Mouse (Mus musculus) T-helper 17 cell (primary cell): ENCODE measurements around the gene Hook1.
"Not testable (repeated sequence)": the region's sequence is repeated elsewhere in the genome, so short reads cannot be mapped to it uniquely, and the experiment has no call there.

Experiments
- in situ Hi-C, 2 experiments: fragments of 300-600 bp; cut with MboI, MseI; formaldehyde crosslinking; loops; 1 replicate in 1 of 2; 2 replicates in 1 of 2; pipeline ENCODE4 v1.15.1; 2025; ENCODE audit warnings: high pct_unique_total_duplicates in 2 of 2

The Hook1 gene

DNA sequence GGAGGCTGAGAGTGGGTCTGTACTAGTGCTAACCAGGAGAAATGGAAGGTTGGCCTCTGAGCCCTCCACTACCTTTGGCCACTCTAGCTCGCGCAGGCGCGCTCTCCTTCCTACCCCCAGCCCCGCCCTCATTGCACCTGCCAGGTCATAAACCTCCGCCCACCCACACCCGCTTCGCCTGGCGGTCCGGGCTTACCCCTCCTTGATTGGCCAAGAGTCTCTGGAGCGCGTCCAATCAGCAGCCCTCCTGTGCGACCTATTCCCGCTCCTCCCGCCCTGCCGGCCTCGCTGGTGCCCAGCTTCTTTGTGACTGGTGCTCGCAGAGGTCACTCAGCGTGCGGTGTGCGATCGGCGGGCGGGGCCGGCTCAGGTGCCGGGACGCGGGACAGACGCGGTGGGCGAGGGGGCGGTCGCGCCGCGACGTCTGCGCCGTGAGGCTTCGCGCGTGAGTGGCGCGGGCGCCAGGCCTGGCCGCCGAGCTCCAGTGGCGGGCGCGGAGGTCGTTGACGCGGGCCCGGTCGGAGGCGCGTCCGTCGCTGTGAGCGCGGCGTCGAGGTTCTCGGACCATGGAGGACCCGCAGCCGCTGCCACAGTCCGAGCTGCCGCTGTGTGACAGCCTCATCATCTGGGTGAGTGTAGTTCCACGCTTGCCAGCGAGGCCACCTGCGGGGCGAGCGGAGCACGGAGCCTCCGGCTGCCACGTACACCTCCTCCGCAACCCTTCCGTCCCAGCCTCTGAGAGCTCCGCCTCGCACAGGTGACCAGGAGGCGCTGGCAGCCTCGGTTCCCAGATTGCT is at the start of gene Hook1:
TSS of gene Hook1 (plus strand) at position 313 of the 797 bp plus-strand sequence.
- in situ Hi-C loops = loop anchor here in 1 of 2 experiments (10.0 kb wide), 1 partner anchor 1412 kb away; the partner anchor contains the start of genes Caap1 and Gm10306

DNA sequence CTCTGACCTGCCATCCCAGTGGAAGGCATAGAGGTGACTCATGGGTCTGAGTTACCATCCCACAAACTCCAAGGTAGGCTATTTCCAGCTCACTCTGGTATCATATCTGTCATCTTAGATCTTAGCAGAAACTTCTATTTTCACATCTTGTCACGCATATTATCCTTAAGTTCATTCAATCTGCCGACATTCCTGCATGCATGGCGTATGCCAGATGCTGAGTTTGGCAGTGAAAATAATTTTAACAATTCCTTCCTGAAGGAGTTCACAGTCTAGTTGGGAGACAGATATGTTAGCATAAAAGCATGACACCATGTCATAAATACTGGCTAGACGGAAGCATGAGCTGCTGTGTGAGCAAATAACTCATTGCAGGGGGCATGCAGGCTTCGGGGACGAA is 49.3 kb upstream of the Hook1 start:
- in situ Hi-C loops = no loop called here

DNA sequence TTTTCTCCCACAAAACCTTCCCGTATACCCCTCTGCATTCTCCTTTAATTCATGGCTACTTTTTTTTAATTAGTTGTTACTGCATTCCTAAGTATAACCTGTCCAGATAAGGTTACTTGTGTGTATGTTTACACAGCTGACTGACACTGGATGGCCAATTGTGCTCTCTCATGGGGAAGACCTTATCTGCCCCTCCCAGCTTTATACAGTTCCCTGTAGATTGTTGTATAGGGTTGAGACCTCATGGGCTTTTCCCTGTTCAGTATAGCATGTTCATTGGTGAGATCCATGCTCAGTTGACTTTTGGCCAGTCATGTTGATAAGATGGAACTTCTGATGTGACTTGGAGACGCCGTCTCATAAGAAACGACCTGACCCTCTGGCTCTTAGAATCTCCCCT is 46.6 kb upstream of the Hook1 start:
- in situ Hi-C loops = no loop called here

DNA sequence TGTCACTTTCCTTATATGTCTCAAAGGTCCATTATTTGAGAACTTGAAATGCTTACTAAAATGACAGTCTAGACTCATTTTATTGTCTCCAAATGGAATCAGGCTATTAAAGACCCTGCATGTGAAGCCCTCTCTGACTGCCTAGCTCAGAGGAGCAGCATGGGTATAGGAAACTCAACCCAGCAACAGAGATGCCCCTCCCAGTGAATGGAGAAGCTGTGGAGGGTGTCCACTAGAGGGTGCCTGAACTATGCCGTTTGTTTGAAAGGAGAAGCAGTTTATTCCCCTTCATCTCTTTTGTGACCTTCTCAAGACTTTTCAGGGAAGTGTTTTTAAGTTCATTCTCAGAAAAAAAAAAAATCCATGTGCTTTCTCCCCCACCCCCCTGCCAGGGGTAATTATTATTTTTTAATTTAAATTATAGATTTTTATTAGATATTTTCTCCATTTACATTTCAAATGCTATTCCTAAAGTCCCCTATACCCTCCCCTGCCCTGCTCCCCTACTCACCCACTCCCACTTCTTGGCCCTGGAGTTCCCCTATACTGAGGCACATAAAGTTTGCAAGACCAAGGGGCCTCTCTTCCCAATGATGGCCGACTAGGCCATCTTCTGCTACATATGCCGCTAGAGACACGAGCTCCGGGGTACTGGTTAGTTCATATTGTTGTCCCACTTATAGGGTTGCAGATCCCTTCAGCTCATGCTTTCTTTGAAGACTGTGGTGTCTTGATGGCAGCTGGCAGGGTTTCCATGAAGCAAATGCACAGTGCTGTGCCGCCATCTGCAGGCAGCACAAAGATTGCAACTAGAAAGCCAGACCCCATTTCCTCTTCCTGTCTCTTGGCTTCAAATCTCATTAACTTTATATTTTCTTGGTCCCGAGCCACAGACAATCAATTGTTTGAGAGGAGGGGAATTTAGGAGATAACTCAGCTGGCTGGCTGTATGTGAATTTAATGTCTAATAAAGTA is 42.5 kb upstream of the Hook1 start:
- in situ Hi-C loops = no loop called here

DNA sequence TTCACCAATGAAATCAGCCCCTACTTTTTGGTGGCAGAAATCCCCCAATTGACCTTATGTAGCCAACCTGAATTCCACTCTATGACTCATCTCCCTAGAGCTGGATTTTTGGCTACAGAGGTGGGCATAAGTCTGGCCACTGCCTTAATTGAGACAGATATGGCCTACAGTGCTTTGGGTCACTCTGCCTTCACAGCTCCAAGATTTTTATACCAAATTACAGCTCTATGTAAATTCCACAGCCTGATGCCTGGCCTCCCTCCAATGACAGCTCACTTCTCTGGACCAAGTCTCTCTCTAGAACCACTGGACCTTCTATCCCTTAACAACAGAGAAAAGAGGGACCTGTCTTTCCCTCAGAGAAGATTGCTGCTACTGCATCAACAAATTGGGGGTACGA is 38.2 kb upstream of the Hook1 start:
- in situ Hi-C loops = no loop called here

DNA sequence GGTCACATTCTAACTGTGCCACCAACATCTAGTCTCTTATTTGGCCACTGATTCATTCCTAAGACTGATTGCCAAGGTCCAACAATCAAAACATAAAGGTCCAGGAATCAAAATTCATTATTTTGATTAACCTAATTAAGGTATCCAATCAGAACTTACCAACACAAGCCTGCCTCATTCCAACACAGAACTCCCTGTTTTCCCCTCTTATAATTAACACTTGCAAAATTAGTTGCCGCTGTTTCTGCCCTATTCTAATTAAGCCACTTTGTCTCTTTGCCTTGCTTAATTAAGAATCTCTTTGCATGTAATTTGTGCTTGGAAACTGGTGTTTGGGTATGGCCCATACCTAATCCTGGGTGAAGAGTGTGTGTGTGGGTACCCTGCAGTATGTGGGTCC is 37.1 kb upstream of the Hook1 start:
- in situ Hi-C loops = no loop called here

DNA sequence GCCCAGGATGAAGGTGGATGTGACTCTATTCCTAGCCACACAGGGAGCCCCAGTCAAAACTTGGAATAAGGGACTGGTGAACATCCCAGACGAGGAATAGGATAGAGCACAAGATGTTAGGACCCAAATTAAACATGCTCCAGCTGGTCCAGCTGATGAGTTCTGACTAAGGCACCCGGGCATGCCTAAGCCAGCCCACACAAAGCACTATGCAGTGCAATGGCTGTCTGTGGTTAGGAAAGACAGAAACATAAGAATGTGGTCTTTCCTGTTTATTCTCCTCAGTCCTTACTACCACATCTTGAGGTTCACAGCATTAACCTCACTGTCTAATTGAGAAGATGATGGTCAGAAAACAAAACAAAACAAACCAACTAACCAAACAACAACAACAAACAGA is 35.7 kb upstream of the Hook1 start:
- in situ Hi-C loops = no loop called here

DNA sequence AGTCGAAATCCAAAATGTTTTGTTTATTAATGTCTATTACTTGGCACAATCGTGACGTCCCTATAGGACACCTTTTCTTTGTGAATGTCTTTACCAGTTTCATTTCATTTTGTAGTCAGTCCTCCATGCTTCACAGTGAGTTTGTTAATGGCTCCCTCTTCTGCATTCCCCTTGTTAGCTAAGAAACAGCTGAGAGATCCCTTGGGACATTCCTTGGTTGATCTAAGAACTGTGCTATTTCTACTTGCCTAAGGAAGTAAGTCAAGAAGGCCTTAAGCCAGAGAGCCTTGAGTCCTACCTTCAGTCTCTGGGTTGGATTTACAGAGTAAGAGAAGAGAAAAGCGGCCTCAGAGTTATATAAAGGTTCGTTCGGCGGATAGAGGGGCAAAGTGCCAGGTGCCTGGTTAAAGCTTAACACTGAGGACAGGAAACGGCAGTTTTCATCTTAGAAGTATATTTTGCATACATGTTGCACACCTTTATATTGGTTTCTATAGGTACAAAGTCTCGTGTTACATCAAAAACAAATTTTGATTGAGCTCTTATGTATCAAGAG is 33.2 kb upstream of the Hook1 start:
- in situ Hi-C loops = no loop called here

DNA sequence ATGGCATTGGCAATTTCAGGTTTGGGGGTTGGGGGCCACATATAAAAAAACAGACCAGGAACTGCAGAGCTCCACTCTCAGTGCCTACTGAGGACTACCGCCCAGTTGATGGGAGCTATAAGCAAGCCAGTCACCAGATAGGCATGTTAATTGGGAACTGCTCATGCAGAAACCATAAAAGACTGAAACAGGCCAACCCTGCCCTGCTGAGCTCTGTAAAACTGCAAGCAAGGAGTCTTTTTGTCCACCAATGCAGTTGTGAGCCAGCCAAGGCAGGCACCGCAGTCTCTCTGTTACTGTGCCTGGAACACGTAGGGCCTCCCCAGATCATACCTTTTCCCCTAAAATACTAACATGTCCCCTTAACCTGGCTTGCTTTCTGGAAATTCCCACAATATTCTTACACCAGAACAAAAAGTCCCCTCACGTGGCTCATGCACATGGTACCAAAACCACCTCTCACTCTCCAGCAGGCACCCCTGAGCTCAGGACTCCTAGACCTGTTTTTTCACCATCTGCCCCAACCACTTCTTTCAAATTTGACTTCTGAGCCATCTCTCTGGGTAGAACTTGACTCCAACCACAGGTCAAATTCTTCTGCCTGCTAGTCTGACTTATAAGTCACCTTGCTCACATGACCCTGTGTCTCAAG is 32.5 kb upstream of the Hook1 start:
- in situ Hi-C loops = no loop called here

DNA sequence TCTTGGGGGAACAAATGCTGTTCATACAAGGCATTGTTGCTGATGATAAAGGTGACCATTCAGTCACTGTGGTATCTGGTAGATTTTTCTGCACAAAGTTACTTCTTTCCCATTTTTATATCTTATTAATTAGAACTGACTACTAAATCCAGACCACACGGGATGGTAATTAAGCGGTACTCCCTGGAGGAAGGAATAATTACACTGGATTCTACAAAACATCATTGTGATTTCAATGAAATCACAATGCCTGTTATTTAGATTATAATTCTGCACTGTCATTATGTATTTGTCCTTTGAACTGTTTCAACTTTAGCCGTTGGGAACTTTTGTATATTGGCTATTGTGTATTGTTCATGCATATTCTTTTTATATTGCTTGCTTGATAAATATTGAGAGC is 28.3 kb upstream of the Hook1 start:
- in situ Hi-C loops = no loop called here

DNA sequence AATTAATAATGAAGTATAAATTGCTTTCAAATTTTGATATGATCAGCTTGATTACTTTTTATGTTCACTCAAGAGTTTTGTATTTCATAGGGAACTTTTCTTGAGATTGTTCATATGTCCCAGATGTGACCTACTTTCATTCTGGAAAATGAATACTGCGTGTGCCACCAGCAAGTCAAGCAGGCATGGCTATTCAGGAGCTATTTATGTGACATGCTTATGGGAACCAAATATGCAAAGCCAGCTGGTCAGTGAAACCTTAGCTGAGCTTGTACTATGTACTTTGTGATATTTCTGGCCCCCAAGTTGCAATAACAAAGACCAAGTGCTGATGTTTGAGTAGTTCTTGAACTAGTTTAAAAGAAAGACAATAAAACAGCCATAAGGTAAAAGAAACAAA is 19.1 kb upstream of the Hook1 start:
- in situ Hi-C loops = no loop called here

DNA sequence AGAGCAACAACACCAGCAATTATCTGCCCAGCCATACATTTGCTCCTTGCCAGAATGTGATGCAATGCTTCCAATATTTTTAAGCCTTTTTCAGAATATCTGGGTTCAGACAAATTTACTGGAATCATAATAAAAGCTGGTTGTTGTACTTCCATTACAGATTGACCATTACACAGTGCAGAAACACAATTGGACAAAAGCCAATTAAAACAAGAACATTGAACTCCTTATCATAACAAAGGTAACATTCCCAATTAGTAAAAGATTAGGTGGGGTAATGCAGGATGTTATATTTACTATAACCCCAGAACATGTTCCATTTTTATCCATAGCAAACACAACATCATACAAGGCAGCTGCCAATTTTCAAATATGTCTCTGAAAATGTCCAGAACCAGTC is 13.7 kb upstream of the Hook1 start:
- in situ Hi-C loops = no loop called here

DNA sequence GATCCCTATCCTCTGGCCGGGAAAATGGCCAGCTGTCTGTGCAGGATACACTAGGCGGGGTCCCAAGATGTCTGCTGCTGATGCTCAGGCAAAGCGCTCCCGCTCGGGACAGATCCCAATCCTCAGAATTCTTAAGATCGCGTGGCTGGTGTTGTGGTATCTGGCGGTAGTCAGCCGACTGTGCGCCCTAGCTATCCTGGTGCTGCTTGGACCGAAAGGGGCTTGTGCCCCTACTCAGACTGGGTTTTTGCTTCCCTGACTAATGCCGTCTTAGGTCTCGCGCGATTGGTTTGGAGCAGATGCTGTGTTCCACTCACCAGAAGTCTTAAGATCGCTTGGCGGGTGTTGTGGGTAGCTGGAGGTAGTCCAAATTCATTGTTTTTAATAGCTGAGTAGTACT is 15.2 kb downstream of the Hook1 start:
- in situ Hi-C loops = not testable (repeated sequence)

DNA sequence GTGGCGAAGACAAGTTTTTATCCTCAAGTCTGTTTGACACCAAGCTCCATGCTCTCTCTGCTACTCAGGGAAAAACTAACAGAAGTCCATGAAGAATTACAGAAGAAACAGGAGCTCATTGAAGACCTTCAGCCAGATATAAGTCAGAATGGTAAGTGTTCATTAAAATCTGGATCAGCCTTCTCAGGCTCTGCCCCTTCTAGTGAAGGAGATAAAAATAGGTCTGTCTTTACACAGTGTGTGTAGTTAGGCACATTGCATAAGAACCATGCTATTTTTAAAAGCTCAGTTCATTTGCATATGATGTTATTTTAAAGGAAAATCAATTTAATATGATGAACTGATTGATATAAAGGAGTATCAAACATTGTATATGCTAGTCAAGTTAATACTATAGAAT is 49.8 kb downstream of the Hook1 start:
- in situ Hi-C loops = no loop called here

DNA sequence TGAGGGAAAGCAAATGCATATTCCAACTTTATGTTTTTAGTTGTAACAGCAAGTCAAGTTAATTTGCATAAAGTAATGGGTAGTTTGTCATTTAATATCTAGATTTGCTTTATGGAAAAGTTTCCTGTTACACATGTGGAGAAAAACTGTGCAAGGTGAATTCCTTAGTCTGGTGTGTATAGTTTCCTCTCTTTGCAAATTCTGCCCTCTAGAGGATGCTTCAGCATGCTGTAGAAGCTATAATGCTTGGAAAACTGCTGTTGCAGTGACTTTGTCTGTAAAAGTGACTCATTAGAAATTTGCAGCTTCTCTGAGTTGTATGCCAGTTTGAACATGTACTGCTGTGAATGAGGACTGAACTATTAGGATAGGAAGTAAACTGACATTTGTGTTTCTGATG is 55.8 kb downstream of the Hook1 start:
- in situ Hi-C loops = no loop called here

DNA sequence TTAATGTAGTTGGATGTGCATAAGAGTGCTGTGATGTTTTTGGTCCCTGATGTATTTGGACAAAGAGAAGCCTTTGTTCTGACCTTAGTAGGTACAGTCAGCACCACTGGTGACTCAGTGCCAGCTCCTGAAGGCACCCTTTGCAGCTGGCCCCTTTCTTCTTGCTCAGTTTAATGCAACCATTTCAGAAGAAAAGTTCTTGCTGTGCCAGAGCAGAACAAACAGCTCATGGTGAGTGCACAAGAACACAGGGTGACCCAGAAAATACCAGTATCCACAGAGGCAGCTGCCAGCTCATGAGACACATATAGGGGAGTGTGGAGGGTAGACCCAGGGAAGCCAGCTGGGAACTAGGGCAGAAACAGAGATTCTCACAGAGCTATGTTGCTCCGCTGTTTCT is 61.4 kb downstream of the Hook1 start:
- in situ Hi-C loops = no loop called here

DNA sequence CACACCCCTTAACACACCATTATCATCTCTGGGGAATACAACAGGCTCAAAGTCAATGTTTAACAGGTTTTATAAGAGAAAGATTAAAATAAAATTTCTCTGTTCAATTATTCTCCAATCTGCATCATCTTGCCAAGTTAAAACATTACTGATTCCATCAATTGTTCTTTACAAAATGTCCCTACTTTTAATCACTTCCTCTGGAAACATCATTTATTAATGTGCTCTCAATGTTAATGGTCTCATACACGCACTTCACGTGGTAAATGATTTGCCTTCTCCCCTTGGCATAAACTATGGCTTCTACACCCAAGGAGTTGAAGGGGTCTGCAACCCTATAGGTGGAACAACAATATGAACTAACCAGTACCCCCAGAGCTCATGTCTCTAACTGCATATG is 93.1 kb downstream of the Hook1 start:
- in situ Hi-C loops = no loop called here

DNA sequence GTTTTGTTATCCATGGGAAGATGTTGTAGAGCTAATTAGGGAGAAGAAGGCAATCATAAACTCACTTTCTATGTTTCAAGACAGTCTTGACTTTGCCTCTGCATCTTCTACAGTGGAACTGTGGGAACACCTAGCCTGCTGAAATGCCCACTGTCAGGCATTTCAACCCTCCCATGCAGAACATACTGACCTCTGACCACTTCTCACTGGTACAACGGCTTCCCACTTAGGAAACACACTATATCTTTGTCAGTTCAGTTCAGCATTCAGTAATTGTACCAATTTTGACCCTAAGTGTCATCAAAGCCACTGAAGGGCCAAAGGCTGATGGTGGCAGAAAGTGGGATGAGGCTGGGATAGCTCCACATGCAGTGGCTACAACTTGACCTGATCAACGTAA is 95.0 kb downstream of the Hook1 start:
- in situ Hi-C loops = no loop called here
